Comparison of ENCODE assay signal across 9 mouse cellular contexts in genomic region chr16:11418183-11418588, GRCm38 (mm10).
DNase-seq lines count a peak whose midpoint lies in the region; ATAC-seq and TF ChIP-seq lines count a peak whose summit lies in the region.
"Had no signal": no experiment of that assay in that cellular context is flagged by ENCODE, and none has a peak within 500 bp of the region (broad histone marks: within the 10 kb centered on the region; RNA-seq: fewer than 3 reads in every experiment).

No protein-coding gene starts in this region.

- no peak overlapping the region for H3K4me2 ChIP-seq in heart, postnatal 0 days (ENCODE audit: low read depth, low read length)
- H3K4me2 ChIP-seq: liver, embryonic 15.5 days had no signal

- WGBS in heart, postnatal 0 days: 13% methylated on average over 7 of the region's 7 CpGs

- no peaks in the 10 kb centered on the region for H3K4me1 ChIP-seq in heart, postnatal 0 days (ENCODE audit: control insufficient read depth, insufficient read depth)

- H3K36me3 ChIP-seq in heart, postnatal 0 days (replicated peaks; ENCODE audit: control insufficient read depth, insufficient read depth, low read length): 0 out of 2 replicates have a peak, but pooled peaks cover 5% of the 10 kb centered on the region
- H3K36me3 ChIP-seq: liver, embryonic 15.5 days had no signal

- no peaks in the 10 kb centered on the region for H3K27me3 ChIP-seq in heart, postnatal 0 days (ENCODE audit: control insufficient read depth, insufficient read depth, low read length)
- H3K27me3 ChIP-seq: liver, embryonic 15.5 days had no signal

- no peak overlapping the region for H3K9ac ChIP-seq in heart, postnatal 0 days (replicated peaks; ENCODE audit: low read depth, low read length)
- H3K9ac ChIP-seq: liver, embryonic 15.5 days had no signal

- no peak overlapping the region for H3K27ac ChIP-seq in heart, postnatal 0 days (ENCODE audit: low read depth)
- H3K27ac ChIP-seq: liver, embryonic 15.5 days had no signal

- peak; percentile 51 to 82 for DNase-seq in adrenal gland, adult (ENCODE audit: inconsistent age in 2 of 2, low spot score in 1 of 2)
- DNase-seq in adrenal gland, postnatal 4 days (ENCODE audit: low spot score in 2 of 2): no peak
- peak; percentile 60 for DNase-seq in R1 (ENCODE audit: low read depth, low spot score)
- DNase-seq in cerebellum, postnatal 36 days: peak; percentile 56 to 65
- DNase-seq in heart, postnatal 0 days (ENCODE audit: low spot score): peak; percentile 67
- peak; percentile 61 to 69 for DNase-seq in kidney, postnatal 36 days
- peak; percentile 64 for DNase-seq in lung, postnatal 14 days
- peak; percentile 73 for DNase-seq in retina, postnatal 1 day

- no peaks in the 10 kb centered on the region for H3K9me3 ChIP-seq in heart, postnatal 0 days (replicated peaks; ENCODE audit: control insufficient read depth, low read length)
- H3K9me3 ChIP-seq: liver, embryonic 15.5 days had no signal

- ATAC-seq in heart, postnatal 0 days (ENCODE audit: insufficient read depth, low read depth): peak; percentile 60

- TF ChIP-seq CTCF in heart, postnatal 0 days (IDR thresholded peaks at IDR 0.05; ENCODE audit: low read depth): peak; percentile 95

- no peak overlapping the region for H3K4me3 ChIP-seq in heart, postnatal 0 days (ENCODE audit: low read depth, low read length)
- H3K4me3 ChIP-seq: liver, embryonic 15.5 days had no signal

- TF ChIP-seq EP300 in heart, postnatal 0 days (IDR thresholded peaks at IDR 0.05; ENCODE audit: low read depth): no peak

Comparison
In these comparisons a context has a peak if more than half of its experiments do, and no peak if none do; other contexts are left out.
1. DNase-seq: peak in adrenal gland, adult (2 of 2), R1 (single experiment), cerebellum, postnatal 36 days (2 of 2), heart, postnatal 0 days (single experiment), kidney, postnatal 36 days (2 of 2), lung, postnatal 14 days (single experiment) and retina, postnatal 1 day (single experiment); none in adrenal gland, postnatal 4 days (0 of 2).